Mouse (Mus musculus): ENCODE results near the gene Myl4. TPM values are rescaled to one million over a fixed set of nuclear protein-coding genes. Genes with fewer than 3 reads are reported as not detected.

The Myl4 gene
- total and polyA plus RNA-seq, 3 experiments, result 484 to 1,288 (median 619) TPM

DNA sequence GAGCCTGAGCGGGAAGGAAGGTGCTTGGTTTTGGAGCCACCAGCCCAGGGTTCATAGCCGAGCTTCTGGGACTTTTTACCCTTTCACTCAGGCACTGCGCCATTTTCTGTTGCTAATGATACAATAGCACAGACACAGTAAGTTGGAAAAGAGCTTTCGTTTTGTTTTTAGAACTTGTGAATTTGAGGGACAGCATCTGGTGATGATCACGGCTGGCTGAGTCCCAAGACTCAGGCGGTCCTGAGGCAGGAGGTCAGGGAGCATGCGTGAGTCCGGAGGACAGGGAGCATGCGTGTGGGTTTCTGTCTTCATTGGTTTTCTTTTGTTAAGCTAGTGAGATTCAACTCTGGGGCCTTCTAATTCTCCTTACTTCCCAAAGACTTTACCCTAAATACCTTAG, 89.2 kb downstream of the Myl4 start:
- no peaks in the 10 kb centered on the region for H3K27me3 ChIP-seq (ENCODE audit: control insufficient read depth, insufficient read depth, low read length)
- H3K79me2 ChIP-seq (replicated peaks; ENCODE audit: control insufficient read depth, insufficient read depth, low read length), result no peaks in the 10 kb centered on the region
- no peak for DNase-seq
- H3K4me3 ChIP-seq, result no peak overlapping the region
- no peak overlapping the region for H3K27ac ChIP-seq
- H3K9ac ChIP-seq (ENCODE audit: low read depth, low read length), result no peak overlapping the region
- no peak for TF ChIP-seq POLR2A (IDR thresholded peaks at IDR 0.05; ENCODE audit: insufficient read depth, low read depth, low read length)
- no peak for TF ChIP-seq CTCF (IDR thresholded peaks at IDR 0.05)
- no peak for TF ChIP-seq EP300 (IDR thresholded peaks at IDR 0.05; ENCODE audit: insufficient read depth, low read depth, low read length)
- 87% methylated on average over 9 of the region's 9 CpGs for WGBS
- intact Hi-C loops (cut with DNase I), result no loop called here
- no peaks in the 10 kb centered on the region for H3K4me1 ChIP-seq (ENCODE audit: control insufficient read depth, insufficient read depth, low read length)
- H3K36me3 ChIP-seq (ENCODE audit: control insufficient read depth, insufficient read depth, low read length), result no peaks in the 10 kb centered on the region

DNA sequence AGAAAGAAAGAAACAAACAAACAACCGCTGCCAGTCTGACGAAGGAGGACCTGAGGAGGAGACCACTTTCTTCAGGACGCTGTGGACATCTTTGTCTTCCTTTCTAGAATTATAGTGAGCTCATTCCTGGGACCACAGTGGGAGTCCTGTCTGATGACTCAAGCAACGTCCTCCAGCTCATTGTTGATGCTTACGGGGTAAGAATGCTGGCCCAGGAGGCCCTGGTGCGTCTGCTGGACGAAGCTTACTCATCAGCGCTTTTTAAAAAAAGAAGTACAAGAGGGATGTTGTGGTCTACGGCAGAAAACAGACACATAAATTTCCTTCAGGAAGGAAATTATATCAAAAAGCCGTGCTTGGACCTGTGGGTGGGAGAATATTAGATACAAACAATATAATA, 90.4 kb downstream of the Myl4 start:
- Histone ChIP-seq H3K79me2 (replicated peaks; ENCODE audit: control insufficient read depth, insufficient read depth, low read length) (no peaks in the 10 kb centered on the region), H3K27me3 (ENCODE audit: control insufficient read depth, insufficient read depth, low read length) (no peaks in the 10 kb centered on the region), H3K4me3 (no peak overlapping the region), H3K4me1 (ENCODE audit: control insufficient read depth, insufficient read depth, low read length) (no peaks in the 10 kb centered on the region), H3K36me3 (ENCODE audit: control insufficient read depth, insufficient read depth, low read length) (no peaks in the 10 kb centered on the region), H3K9ac (ENCODE audit: low read depth, low read length) (no peak overlapping the region), H3K27ac (no peak overlapping the region)
- DNase-seq, result no peak
- WGBS, result 62% methylated on average over 10 of the region's 10 CpGs
- no peak for TF ChIP-seq CTCF (IDR thresholded peaks at IDR 0.05)
- no peak for TF ChIP-seq EP300 (IDR thresholded peaks at IDR 0.05; ENCODE audit: insufficient read depth, low read depth, low read length)
- no peak for TF ChIP-seq POLR2A (IDR thresholded peaks at IDR 0.05; ENCODE audit: insufficient read depth, low read depth, low read length)
- intact Hi-C loops (cut with DNase I), result no loop called here

DNA sequence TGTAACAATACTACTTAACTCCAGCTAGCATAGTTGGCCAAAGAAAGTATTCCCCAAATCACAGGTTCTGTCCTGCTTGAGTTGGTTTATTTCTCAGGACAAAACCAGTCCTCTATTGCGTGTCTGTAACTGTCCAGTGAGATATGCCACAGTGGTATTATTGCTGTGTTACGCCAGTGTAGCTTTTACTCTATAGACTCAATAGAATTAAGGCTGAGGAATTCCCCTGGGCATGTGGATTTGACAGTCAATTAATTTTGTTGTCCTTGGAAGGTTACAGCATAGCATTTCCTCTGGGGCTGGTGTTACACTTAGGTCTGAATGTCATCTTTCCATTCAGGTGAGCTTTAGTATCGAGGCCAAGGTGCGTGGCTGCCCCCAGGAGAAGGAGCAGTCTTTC, 92.8 kb downstream of the Myl4 start:
- H3K79me2 ChIP-seq (replicated peaks; ENCODE audit: control insufficient read depth, insufficient read depth, low read length), result no peaks in the 10 kb centered on the region
- no peaks in the 10 kb centered on the region for H3K4me1 ChIP-seq (ENCODE audit: control insufficient read depth, insufficient read depth, low read length)
- no peaks in the 10 kb centered on the region for H3K36me3 ChIP-seq (ENCODE audit: control insufficient read depth, insufficient read depth, low read length)
- no peaks in the 10 kb centered on the region for H3K27me3 ChIP-seq (ENCODE audit: control insufficient read depth, insufficient read depth, low read length)
- no peak for DNase-seq
- intact Hi-C loops (cut with DNase I), result no loop called here
- H3K4me3 ChIP-seq, result no peak overlapping the region
- WGBS, result 85% methylated on average over 4 of the region's 4 CpGs
- H3K9ac ChIP-seq (ENCODE audit: low read depth, low read length), result no peak overlapping the region
- no peak overlapping the region for H3K27ac ChIP-seq
- TF ChIP-seq EP300 (IDR thresholded peaks at IDR 0.05; ENCODE audit: insufficient read depth, low read depth, low read length) (no peak), POLR2A (IDR thresholded peaks at IDR 0.05; ENCODE audit: insufficient read depth, low read depth, low read length) (no peak), CTCF (IDR thresholded peaks at IDR 0.05) (no peak)

Other genes with a start within 250 kb of the Myl4 start
- 10 to 100 TPM; 26.8 to 27.1 TPM for gene Kansl1, start 81.8 kb upstream of the Myl4 start, total RNA-seq (2021)
- gene Kansl1, start 81.8 kb upstream of the Myl4 start, polyA plus RNA-seq (2012; rRNA removed), result 30.1 and 39.5 TPM in 2 replicates
- gene Cdc27, start within 50 bp of the Myl4 start, total RNA-seq (2021), result 10 to 100 TPM; 23.2 to 24.6 TPM
- gene Cdc27, start within 50 bp of the Myl4 start, polyA plus RNA-seq (2012; rRNA removed), result 4.6 and 10.7 TPM in 2 replicates
- 1 to 10 TPM; 2.3 to 8.1 TPM for gene Itgb3, start 57.3 kb downstream of the Myl4 start, total RNA-seq (2021)
- 2.7 and 3.6 TPM in 2 replicates for gene Itgb3, start 57.3 kb downstream of the Myl4 start, polyA plus RNA-seq (2012; rRNA removed)
- gene Gm11639, start 135.0 kb downstream of the Myl4 start, total RNA-seq (2021), result under 1 TPM; 0.02 to 0.05 TPM
- gene Gm11639, start 135.0 kb downstream of the Myl4 start, polyA plus RNA-seq (2012; rRNA removed), result not detected in 2 replicates